Mouse (Mus musculus) MEL (cell line): ENCODE results near the gene Plin4. TPM values are rescaled to one million over a fixed set of nuclear protein-coding genes. Genes with fewer than 3 reads are reported as not detected.
A peak's percentile ranks its signal among the peaks of the same experiment; 100 is the strongest.

ENCODE experiments used
- DNase-seq: peaks from one replicate; pipeline ENCODE4 v3.0.0; 2011; ENCODE audit warnings: low read depth, low spot score
- H3K27ac ChIP-seq: 2 replicates; pipeline ENCODE4 v1.5.1; 2012; ENCODE audit warnings: low read depth, mild to moderate bottlenecking, control low read depth, low read length, moderate library complexity; ENCODE audit not compliant: control insufficient read depth
- H3K27me3 ChIP-seq, 2 experiments: fragments of 150-350 bp in 1 of 2; sonication (generic) in 1 of 2; 2 replicates each; pipeline ENCODE4 v1.6.1; 2012; ENCODE audit warnings: low read length in 2 of 2, mild to moderate bottlenecking in 2 of 2, improper control_type of control experiment in 1 of 2, moderate library complexity in 1 of 2; ENCODE audit not compliant: insufficient read depth in 2 of 2, control insufficient read depth in 1 of 2
- H3K36me3 ChIP-seq, 2 experiments: 2 replicates each; pipeline ENCODE4 v1.6.1; 2012 to 2014; ENCODE audit warnings: low read length in 2 of 2, improper control_type of control experiment in 1 of 2, inconsistent platforms in 1 of 2, mild to moderate bottlenecking in 1 of 2; ENCODE audit not compliant: insufficient read depth in 2 of 2, control insufficient read depth in 1 of 2
- H3K4me1 ChIP-seq, 2 experiments: fragments of 150-350 bp in 1 of 2; sonication (generic) in 1 of 2; 2 replicates each; pipeline ENCODE4 v1.6.1; 2012; ENCODE audit warnings: low read length in 2 of 2, improper control_type of control experiment in 1 of 2, mild to moderate bottlenecking in 1 of 2; ENCODE audit not compliant: insufficient read depth in 2 of 2, control insufficient read depth in 1 of 2
- H3K4me3 ChIP-seq, 2 experiments: fragments of 150-350 bp in 1 of 2; sonication (generic) in 1 of 2; 2 replicates each; pipeline ENCODE4 v1.5.1; 2012; ENCODE audit warnings: low read depth in 2 of 2, low read length in 2 of 2, mild to moderate bottlenecking in 2 of 2, moderate library complexity in 2 of 2, control low read depth in 1 of 2, improper control_type of control experiment in 1 of 2; ENCODE audit not compliant: control insufficient read depth in 1 of 2, insufficient read depth in 1 of 2
- H3K79me2 ChIP-seq: 2 replicates; pipeline ENCODE4 v1.6.1; 2012; ENCODE audit warnings: mild to moderate bottlenecking, low read length, moderate library complexity; ENCODE audit not compliant: control insufficient read depth, poor library complexity, insufficient read depth
- H3K9ac ChIP-seq: 2 replicates; pipeline ENCODE4 v1.6.1; 2012; ENCODE audit warnings: low read depth, mild to moderate bottlenecking, control low read depth, low read length, moderate library complexity; ENCODE audit not compliant: control insufficient read depth, poor library complexity, severe bottlenecking
- H3K9me3 ChIP-seq: fragments of 150-350 bp; sonication (generic); replicated peaks from 2 replicates; pipeline ENCODE4 v1.6.1; 2012; ENCODE audit warnings: mild to moderate bottlenecking, low read length, improper control_type of control experiment, moderate library complexity; ENCODE audit not compliant: insufficient read depth
- BHLHE40 ChIP-seq: IDR thresholded peaks from 2 replicates; pipeline ENCODE4 v1.6.1; 2012; ENCODE audit warnings: low read depth, mild to moderate bottlenecking, inconsistent platforms, low read length, improper control_type of control experiment, borderline replicate concordance
- CHD2 ChIP-seq: IDR thresholded peaks from 2 replicates; pipeline ENCODE4 v1.6.1; 2011; ENCODE audit warnings: low read length, improper control_type of control experiment
- CTCF ChIP-seq, 3 experiments: IDR thresholded peaks in 2 of 3; conservative IDR thresholded peaks in 1 of 3; 2 replicates each; pipeline ENCODE4 v1.5.1; 2011 to 2012; ENCODE audit warnings: low read length in 3 of 3, low read depth in 2 of 3, mild to moderate bottlenecking in 2 of 3, improper control_type of control experiment in 1 of 3, inconsistent platforms in 1 of 3, mixed read lengths in 1 of 3, moderate library complexity in 1 of 3; ENCODE audit not compliant: control insufficient read depth in 1 of 3, insufficient read depth in 1 of 3, poor library complexity in 1 of 3, severe bottlenecking in 1 of 3
- E2F4 ChIP-seq: IDR thresholded peaks from 2 replicates; pipeline ENCODE4 v1.6.1; 2011; ENCODE audit warnings: low read depth, low read length, improper control_type of control experiment, borderline replicate concordance
- ELF1 ChIP-seq: IDR thresholded peaks from 2 replicates; pipeline ENCODE4 v1.6.1; 2014; ENCODE audit warnings: low read depth, mild to moderate bottlenecking, inconsistent platforms, low read length, improper control_type of control experiment, moderate library complexity
- EP300 ChIP-seq, 2 experiments: IDR thresholded peaks; 2 replicates each; pipeline ENCODE4 v1.6.1; 2011; ENCODE audit warnings: improper control_type of control experiment in 2 of 2, low read length in 2 of 2, low read depth in 1 of 2, mild to moderate bottlenecking in 1 of 2
- ETS1 ChIP-seq: IDR thresholded peaks from 2 replicates; pipeline ENCODE4 v1.6.1; 2012; ENCODE audit warnings: low read depth, mild to moderate bottlenecking, inconsistent platforms, low read length, improper control_type of control experiment, moderate library complexity
- GABPA ChIP-seq: IDR thresholded peaks from 2 replicates; pipeline ENCODE4 v1.6.1; 2012; ENCODE audit warnings: low read depth, mild to moderate bottlenecking, inconsistent platforms, low read length, improper control_type of control experiment, moderate library complexity
- GATA1 ChIP-seq: IDR thresholded peaks from 2 replicates; pipeline ENCODE4 v1.6.1; 2011; ENCODE audit warnings: low read depth, low read length, improper control_type of control experiment
- HCFC1 ChIP-seq: IDR thresholded peaks from 2 replicates; pipeline ENCODE4 v1.6.1; 2012; ENCODE audit warnings: low read depth, mild to moderate bottlenecking, inconsistent platforms, low read length, improper control_type of control experiment, moderate library complexity
- KAT2A ChIP-seq: conservative IDR thresholded peaks from 2 replicates; pipeline ENCODE4 v1.6.1; 2012; ENCODE audit warnings: low read depth, low read length, improper control_type of control experiment, inconsistent platforms
- MAFK ChIP-seq: IDR thresholded peaks from 2 replicates; pipeline ENCODE4 v1.6.1; 2011; ENCODE audit warnings: low read depth, mild to moderate bottlenecking, low read length, improper control_type of control experiment, borderline replicate concordance
- MAX ChIP-seq: IDR thresholded peaks from 2 replicates; pipeline ENCODE4 v1.6.1; 2011; ENCODE audit warnings: low read length, improper control_type of control experiment
- MAZ ChIP-seq: IDR thresholded peaks from 2 replicates; pipeline ENCODE4 v1.6.1; 2012; ENCODE audit warnings: low read depth, mild to moderate bottlenecking, inconsistent platforms, low read length, improper control_type of control experiment
- MEF2A ChIP-seq: IDR thresholded peaks from 2 replicates; pipeline ENCODE4 v1.6.1; 2014; ENCODE audit warnings: low read depth, mild to moderate bottlenecking, inconsistent platforms, low read length, improper control_type of control experiment; ENCODE audit not compliant: poor library complexity, insufficient replicate concordance, severe bottlenecking; ENCODE audit errors: extremely low read depth
- MXI1 ChIP-seq: IDR thresholded peaks from 2 replicates; pipeline ENCODE4 v1.6.1; 2011; ENCODE audit warnings: mild to moderate bottlenecking, low read depth, low read length, improper control_type of control experiment
- MYB ChIP-seq: IDR thresholded peaks from 2 replicates; pipeline ENCODE4 v1.6.1; 2011; ENCODE audit warnings: mild to moderate bottlenecking, low read depth, low read length, improper control_type of control experiment
- MYC ChIP-seq: IDR thresholded peaks from 2 replicates; pipeline ENCODE4 v1.6.1; 2011; ENCODE audit warnings: low read depth, mild to moderate bottlenecking, low read length, improper control_type of control experiment, moderate library complexity
- NELFE ChIP-seq: IDR thresholded peaks from 2 replicates; pipeline ENCODE4 v1.6.1; 2011; ENCODE audit warnings: low read depth, low read length, improper control_type of control experiment
- NRF1 ChIP-seq: IDR thresholded peaks from 2 replicates; pipeline ENCODE4 v1.6.1; 2014; ENCODE audit warnings: low read depth, mild to moderate bottlenecking, inconsistent platforms, low read length, improper control_type of control experiment, moderate library complexity; ENCODE audit not compliant: poor library complexity, insufficient read depth, severe bottlenecking
- POLR2A ChIP-seq, 2 experiments: IDR thresholded peaks; 2 replicates each; pipeline ENCODE4 v1.6.1; 2011 to 2012; ENCODE audit warnings: low read length in 2 of 2, mild to moderate bottlenecking in 2 of 2, control low read depth in 1 of 2, improper control_type of control experiment in 1 of 2, low read depth in 1 of 2, moderate library complexity in 1 of 2; ENCODE audit not compliant: control insufficient read depth in 1 of 2, insufficient read depth in 1 of 2, poor library complexity in 1 of 2
- POLR2AphosphoS2 ChIP-seq: IDR thresholded peaks from 2 replicates; pipeline ENCODE4 v1.6.1; 2011; ENCODE audit warnings: low read length, improper control_type of control experiment
- POLR2AphosphoS5 ChIP-seq: IDR thresholded peaks from 2 replicates; pipeline ENCODE4 v1.6.1; 2012; ENCODE audit warnings: low read depth, borderline replicate concordance, mild to moderate bottlenecking, inconsistent platforms, low read length, moderate library complexity, mixed read lengths
- RAD21 ChIP-seq: IDR thresholded peaks from 2 replicates; pipeline ENCODE4 v1.6.1; 2011; ENCODE audit warnings: mild to moderate bottlenecking, low read depth, low read length, improper control_type of control experiment
- RCOR1 ChIP-seq: IDR thresholded peaks from 2 replicates; pipeline ENCODE4 v1.6.1; 2012; ENCODE audit warnings: low read depth, mild to moderate bottlenecking, inconsistent platforms, low read length, improper control_type of control experiment
- SIN3A ChIP-seq: IDR thresholded peaks from 2 replicates; pipeline ENCODE4 v1.6.1; 2012; ENCODE audit warnings: low read length, improper control_type of control experiment, inconsistent platforms
- SMC3 ChIP-seq: IDR thresholded peaks from 2 replicates; pipeline ENCODE4 v1.6.1; 2011; ENCODE audit warnings: low read depth, low read length, improper control_type of control experiment
- TAL1 ChIP-seq: IDR thresholded peaks from 2 replicates; pipeline ENCODE4 v1.6.1; 2012; ENCODE audit warnings: mild to moderate bottlenecking, inconsistent platforms, low read length, moderate library complexity, mixed read lengths
- TBP ChIP-seq: IDR thresholded peaks from 2 replicates; pipeline ENCODE4 v1.8.0; 2011; ENCODE audit warnings: low read depth, low read length, improper control_type of control experiment
- TCF12 ChIP-seq: IDR thresholded peaks from 2 replicates; pipeline ENCODE4 v1.6.1; 2014; ENCODE audit warnings: low read depth, mild to moderate bottlenecking, inconsistent platforms, low read length, improper control_type of control experiment, moderate library complexity
- USF1 ChIP-seq: IDR thresholded peaks from 2 replicates; pipeline ENCODE4 v1.6.1; 2014; ENCODE audit warnings: low read depth, mild to moderate bottlenecking, inconsistent platforms, low read length, improper control_type of control experiment, moderate library complexity
- ZC3H11A ChIP-seq: IDR thresholded peaks from 2 replicates; pipeline ENCODE4 v1.6.1; 2012; ENCODE audit warnings: low read depth, mild to moderate bottlenecking, inconsistent platforms, low read length, improper control_type of control experiment
- ZKSCAN1 ChIP-seq: IDR thresholded peaks from 2 replicates; pipeline ENCODE4 v1.6.1; 2012; ENCODE audit warnings: low read depth, mild to moderate bottlenecking, inconsistent platforms, low read length, improper control_type of control experiment, moderate library complexity
- ZMIZ1 ChIP-seq: IDR thresholded peaks from 2 replicates; pipeline ENCODE4 v1.6.1; 2012; ENCODE audit warnings: low read depth, mild to moderate bottlenecking, inconsistent platforms, low read length, improper control_type of control experiment, moderate library complexity
- ZNF384 ChIP-seq: IDR thresholded peaks from 2 replicates; pipeline ENCODE4 v1.6.1; 2012; ENCODE audit warnings: low read depth, mild to moderate bottlenecking, inconsistent platforms, low read length, improper control_type of control experiment
- polyA plus RNA-seq, 2 experiments: library from polyadenylated mRNA; stranded (reverse) in 1 of 2; unstranded in 1 of 2; fragments of >175 nt in 1 of 2; fragments of >200 nt in 1 of 2; gene quantifications; 2 replicates each; pipeline versions ENCODE4 v1.2.1 to v1.2.4; 2012; ENCODE audit warnings: low replicate concordance in 2 of 2, low read depth in 1 of 2; ENCODE audit not compliant: insufficient read length in 2 of 2, insufficient read depth in 1 of 2, missing spikeins in 1 of 2
- total RNA-seq: library from RNA; depleted of rRNA; stranded (reverse); fragments of 300-350 nt; gene quantifications from 2 replicates; pipeline ENCODE4 v1.2.3, GENCODE M21; 2012

Gene Plin4
- total and polyA plus RNA-seq, 3 experiments = 0.07 to 0.08 TPM; not detected in 1

GRCm38 (mm10) chr17:56078880-56079795 lies 30.5 kb downstream of the Plin4 start, which contains the start of gene Hdgfl2:
Gene Hdgfl2 (plus strand): TSS chr17:56079634.
- Histone ChIP-seq H3K36me3 (peaks cover 0 to 10% of the 10 kb centered on the region in 2 experiments; a peak in 2 of 4 replicates), H3K4me3 (peak within 1 kb of the TSS; percentile 63 to 98), H3K9ac (peak within 1 kb of the TSS; percentile 82), H3K27ac (peak within 1 kb of the TSS; percentile 10; the same call in 1 of the 2 replicates), H3K27me3 (no peaks in the 10 kb centered on the region), H3K9me3 (no peaks in the 10 kb centered on the region), H3K4me1 (peaks cover 0 to 21% of the 10 kb centered on the region in 2 experiments; a peak in 3 of 4 replicates), H3K79me2 (peaks cover 19% of the 10 kb centered on the region)
- peak; percentile 100 for DNase-seq
- TF ChIP-seq BHLHE40 (peak; percentile 61; the same call in 1 of the 2 replicates), ETS1 (no peak), MAX (peak; percentile 54), KAT2A (peak; percentile 32; the same call in 1 of the 2 replicates), MEF2A (no peak), MAFK (no peak), POLR2A (IDR thresholded peaks at IDR 0.05; ENCODE audit: control insufficient read depth in 1 of 2, insufficient read depth in 1 of 2, low read depth in 1 of 2, low read length in 2 of 2, poor library complexity in 1 of 2) (peak; percentile 93 to 96), EP300 (IDR thresholded peaks at IDR 0.05; ENCODE audit: low read depth in 1 of 2, low read length in 2 of 2) (no peak), TAL1 (no peak), POLR2AphosphoS5 (no peak), NELFE (peak; percentile 94), SIN3A (peak; percentile 77), MXI1 (peak; percentile 85), ZNF384 (no peak), TCF12 (0 out of 2 replicates have a peak, but pooled peaks have one; percentile 25), GATA1 (no peak), GABPA (no peak), POLR2AphosphoS2 (peak; percentile 81), USF1 (peak; percentile 3), MYC (0 out of 2 replicates have a peak, but pooled peaks have one; percentile 46), CTCF (IDR thresholded peaks at IDR 0.05 in 2 of 3, conservative IDR thresholded peaks at IDR 0.05 in 1 of 3; ENCODE audit: control insufficient read depth in 1 of 3, insufficient read depth in 1 of 3, low read depth in 2 of 3, low read length in 3 of 3, poor library complexity in 1 of 3, severe bottlenecking in 1 of 3) (no peak), ZKSCAN1 (no peak), RAD21 (no peak), NRF1 (peak; percentile 19; the same call in 1 of the 2 replicates), SMC3 (no peak), ZMIZ1 (peak; percentile 95), CHD2 (peak; percentile 56), MYB (no peak), MAZ (peak; percentile 44; the same call in 1 of the 2 replicates), ZC3H11A (no peak), ELF1 (peak; percentile 78), HCFC1 (peak; percentile 78), E2F4 (peak; percentile 95), RCOR1 (no peak), TBP (peak; percentile 77)
